ENCODE assay signal across 28 mouse cellular contexts in genomic region chr19:24548337-24548736, GRCm38 (mm10).
"Had no signal": no experiment of that assay in that cellular context is flagged by ENCODE, and none has a peak within 500 bp of the region (broad histone marks: within the 10 kb centered on the region; RNA-seq: fewer than 3 reads in every experiment).

No protein-coding gene starts in this region.

- H3K27me3 ChIP-seq: embryonic facial prominence, embryonic 12.5 days; forebrain, embryonic 12.5 days; forebrain, embryonic 13.5 days; forebrain, embryonic 15.5 days had no signal

- H3K9ac ChIP-seq: embryonic facial prominence, embryonic 12.5 days; embryonic facial prominence, embryonic 13.5 days; embryonic facial prominence, embryonic 15.5 days; forebrain, embryonic 12.5 days; forebrain, embryonic 13.5 days; forebrain, embryonic 15.5 days; forebrain, postnatal 0 days had no signal

- H3K36me3 ChIP-seq: embryonic facial prominence, embryonic 12.5 days; embryonic facial prominence, embryonic 13.5 days; embryonic facial prominence, embryonic 15.5 days; forebrain, embryonic 12.5 days; forebrain, embryonic 15.5 days had no signal

- ATAC-seq: forebrain, embryonic 13.5 days; forebrain, embryonic 14.5 days; forebrain, embryonic 15.5 days; forebrain, embryonic 16.5 days; forebrain, postnatal 0 days had no signal

- H3K9me3 ChIP-seq: embryonic facial prominence, embryonic 15.5 days; forebrain, embryonic 15.5 days had no signal

- H3K4me3 ChIP-seq: embryonic facial prominence, embryonic 10.5 days; embryonic facial prominence, embryonic 12.5 days; embryonic facial prominence, embryonic 13.5 days; embryonic facial prominence, embryonic 15.5 days; erythroblast, embryonic 14.5 days; forebrain, embryonic 10.5 days; forebrain, embryonic 12.5 days; forebrain, embryonic 13.5 days; forebrain, embryonic 15.5 days; gastrocnemius, adult 2 months; heart, adult 2 months had no signal

- H3K4me2 ChIP-seq: embryonic facial prominence, embryonic 12.5 days; embryonic facial prominence, embryonic 13.5 days; embryonic facial prominence, embryonic 15.5 days; forebrain, embryonic 12.5 days; forebrain, embryonic 13.5 days; forebrain, embryonic 15.5 days had no signal

- H3K27ac ChIP-seq: embryonic facial prominence, embryonic 10.5 days; embryonic facial prominence, embryonic 12.5 days; embryonic facial prominence, embryonic 13.5 days; embryonic facial prominence, embryonic 15.5 days; forebrain, embryonic 10.5 days; forebrain, embryonic 12.5 days; forebrain, embryonic 13.5 days; forebrain, embryonic 15.5 days; gastrocnemius, adult 2 months; heart, adult 2 months had no signal

- DNase-seq: cerebellum, adult 2 months; cerebellum, adult 8-10 months; cerebellum, adult 9-10 months; cerebellum, adult 9-11 months; cerebellum, postnatal 10 days; cerebellum, postnatal 14 days; cerebellum, postnatal 25 days; cerebellum, postnatal 36 days; embryo, embryonic 11 days; forebrain, postnatal 0 days; gastrocnemius, adult 2 months; gastrocnemius, postnatal 10 days; gastrocnemius, postnatal 14 days; gastrocnemius, postnatal 25 days; gastrocnemius, postnatal 36 days; heart, adult 18-20 months; heart, adult 2 months had no signal

- H3K4me1 ChIP-seq: embryonic facial prominence, embryonic 10.5 days; embryonic facial prominence, embryonic 12.5 days; embryonic facial prominence, embryonic 13.5 days; embryonic facial prominence, embryonic 15.5 days; forebrain, embryonic 15.5 days had no signal
